Mouse (Mus musculus) cerebellum, postnatal 4 days (tissue): ENCODE data around the gene Upf1.

ENCODE experiments used
- DNase-seq, 2 experiments: peaks; one replicate each; pipeline ENCODE4 v3.0.0; 2022; ENCODE audit warnings: low spot score in 2 of 2, mixed read lengths in 1 of 2

Gene Upf1

GRCm38 (mm10) chr8:70359411-70359810 lies 6.3 kb upstream of the Upf1 start:
- DNase-seq, result no peak

- DNase-seq, result no peak
Measured at GRCm38 (mm10) chr8:70356111-70356510, 3.0 kb upstream of the Upf1 start.

DNA sequence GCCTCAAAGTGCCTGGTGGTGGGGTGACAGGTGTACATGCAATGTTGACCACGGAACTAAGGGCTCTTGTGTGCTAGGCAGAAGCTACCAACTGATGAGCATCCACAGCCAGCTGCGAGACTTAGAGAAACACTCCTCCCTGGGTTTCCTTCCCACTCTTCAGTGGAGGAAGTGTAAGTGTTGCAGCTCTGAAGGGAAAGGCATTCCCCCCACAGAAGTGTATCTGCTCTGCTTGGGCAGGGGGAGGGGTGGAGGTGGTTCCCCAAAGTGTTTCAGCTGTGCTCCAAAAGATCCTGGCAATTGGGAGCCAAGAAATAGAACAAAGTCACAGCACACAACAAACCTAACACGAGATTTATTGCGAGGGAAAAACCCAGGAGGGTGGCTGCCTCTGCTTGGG lies 926 bp upstream of the Upf1 start:
- no peak for DNase-seq

DNA sequence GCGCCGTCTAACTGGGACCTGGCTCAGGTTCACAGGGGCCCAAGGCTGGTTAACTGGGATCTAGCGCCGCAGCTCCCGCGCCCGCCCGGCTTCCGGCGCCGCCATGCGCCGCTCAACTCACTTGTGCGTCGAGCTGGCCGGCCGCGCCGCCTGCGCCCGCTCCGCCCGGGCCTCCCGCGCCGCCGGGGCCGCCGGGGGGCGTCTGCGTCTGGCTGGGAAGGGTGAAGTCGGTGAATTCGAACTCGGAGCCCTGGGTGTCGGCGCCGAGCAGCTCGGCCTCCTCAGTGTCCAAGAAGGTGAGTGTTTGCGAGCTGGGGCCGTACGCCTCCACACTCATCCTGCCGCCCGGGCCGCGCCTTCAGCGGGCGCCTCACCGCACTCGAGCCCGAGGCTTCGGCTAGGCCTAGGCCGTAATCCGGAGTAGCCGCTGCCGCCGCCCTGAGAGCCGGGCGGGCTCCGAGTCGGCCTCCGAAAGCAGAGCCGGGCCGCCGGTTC lies 374 bp downstream of the Upf1 start:
- DNase-seq, result no peak

DNA sequence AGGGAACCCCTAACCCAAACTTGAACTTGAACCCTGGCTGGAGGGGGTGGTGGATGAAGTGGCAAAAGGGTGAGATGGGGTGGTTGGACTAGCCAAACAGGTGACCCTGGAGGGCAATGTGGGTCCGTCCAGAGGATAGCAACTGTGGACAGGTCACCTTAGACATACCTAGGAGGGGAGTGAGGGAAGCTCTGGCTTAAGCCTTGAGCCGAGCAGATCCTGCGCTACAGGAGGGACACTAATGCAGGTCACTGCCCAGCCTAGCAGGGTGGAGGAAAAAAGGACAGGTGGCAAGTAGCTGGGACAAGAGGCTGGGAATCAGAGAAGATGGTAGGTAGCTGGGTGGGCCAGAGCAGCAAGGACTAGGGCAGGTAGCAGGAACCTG lies 1.1 kb downstream of the Upf1 start:
- no peak for DNase-seq

DNA sequence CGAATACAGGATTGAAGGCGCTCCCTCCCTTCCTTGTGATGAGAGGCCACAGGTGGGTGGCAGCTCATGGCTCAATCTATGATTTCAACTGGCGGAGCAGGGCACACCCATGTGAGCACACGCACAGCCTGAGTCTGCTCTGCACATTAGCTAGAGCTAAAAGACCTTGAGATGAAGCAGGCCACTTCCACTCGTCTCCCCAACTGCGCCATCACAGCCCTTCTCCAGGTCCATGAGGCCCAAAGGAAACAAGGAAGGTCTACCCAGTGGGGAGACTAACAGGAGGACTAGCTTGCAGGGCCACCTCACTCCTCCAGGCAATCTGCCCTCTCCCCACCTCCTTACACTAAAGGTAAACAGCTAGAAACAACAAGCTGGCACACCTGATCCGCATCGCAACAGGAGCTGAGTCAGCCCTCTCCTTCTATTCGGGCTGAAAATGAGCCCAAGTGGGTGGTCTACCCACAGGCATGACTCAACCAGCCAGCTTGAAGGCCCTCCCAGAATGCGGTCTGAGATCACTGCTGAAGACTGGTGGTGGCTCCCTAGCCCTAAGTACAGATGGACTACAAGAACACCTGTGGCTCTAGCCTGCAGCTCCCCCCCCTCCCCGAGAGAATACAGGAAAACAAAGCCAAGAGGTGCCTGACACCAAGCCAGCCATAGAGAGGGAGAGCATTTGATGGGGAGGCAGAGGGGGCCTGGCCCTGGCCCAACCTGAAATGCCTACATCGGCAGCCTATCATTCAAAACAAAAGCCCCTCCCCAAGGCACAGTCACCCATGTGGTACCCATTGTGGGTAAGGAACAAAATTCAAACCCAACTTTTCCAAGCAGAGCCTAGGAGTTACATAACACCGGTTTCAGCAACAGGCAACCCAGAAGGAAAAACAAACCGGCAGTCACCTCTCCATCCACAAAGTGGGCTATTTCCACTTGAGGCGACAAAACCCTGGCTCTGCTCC lies 1.8 kb downstream of the Upf1 start:
- DNase-seq, result no peak

GRCm38 (mm10) chr8:70347860-70348420 lies 5.1 kb downstream of the Upf1 start:
- no peak for DNase-seq

- no peak for DNase-seq
Measured at GRCm38 (mm10) chr8:70347443-70347842, 5.6 kb downstream of the Upf1 start.

- no peak for DNase-seq
Measured at GRCm38 (mm10) chr8:70344279-70344678, 8.8 kb downstream of the Upf1 start.

GRCm38 (mm10) chr8:70343696-70344095 lies 9.4 kb downstream of the Upf1 start:
- peak in 1 of 2 experiments; percentile 55 for DNase-seq

DNA sequence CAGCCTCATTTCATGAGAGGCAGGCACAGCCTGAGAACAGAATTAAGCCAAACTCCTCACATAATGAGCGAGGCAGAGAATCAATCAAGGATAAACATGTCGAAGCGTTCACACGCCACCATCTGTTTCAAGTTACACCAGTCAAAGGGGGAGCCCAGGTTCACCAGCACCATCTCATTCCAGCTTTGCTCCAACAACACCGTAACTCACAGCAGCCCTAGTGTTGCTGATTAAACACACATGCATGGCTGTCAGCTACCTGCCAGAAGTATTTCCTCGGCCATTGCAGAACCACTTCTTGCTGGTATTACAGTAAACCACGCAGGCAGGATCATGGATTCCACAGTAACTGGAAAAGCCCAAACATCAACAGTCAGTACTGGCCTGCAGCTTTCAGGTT lies 10.0 kb downstream of the Upf1 start:
- no peak for DNase-seq

GRCm38 (mm10) chr8:70342007-70342406 lies 11.1 kb downstream of the Upf1 start:
- DNase-seq, result no peak

GRCm38 (mm10) chr8:70340659-70341058 lies 12.4 kb downstream of the Upf1 start:
- DNase-seq, result no peak

DNA sequence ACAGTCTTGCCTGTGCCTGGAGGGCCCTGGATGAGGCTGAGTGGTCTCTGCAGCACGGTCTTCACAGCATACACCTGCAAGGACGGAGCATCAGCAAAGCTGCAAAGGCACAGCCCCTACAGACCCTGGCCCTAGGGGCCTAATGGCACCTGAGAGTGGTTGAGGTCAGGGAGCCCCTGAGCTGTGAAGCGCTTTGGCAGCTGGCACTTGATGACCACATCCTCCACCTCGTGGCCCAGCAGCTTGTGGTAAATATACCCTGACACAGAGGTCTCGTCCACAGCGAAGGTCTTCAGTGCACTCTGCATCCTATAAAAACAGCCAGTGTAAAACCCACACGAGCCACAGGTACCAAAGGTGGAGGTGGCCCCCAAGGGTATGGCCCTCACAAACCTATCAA lies 14.1 kb downstream of the Upf1 start:
- no peak for DNase-seq

DNA sequence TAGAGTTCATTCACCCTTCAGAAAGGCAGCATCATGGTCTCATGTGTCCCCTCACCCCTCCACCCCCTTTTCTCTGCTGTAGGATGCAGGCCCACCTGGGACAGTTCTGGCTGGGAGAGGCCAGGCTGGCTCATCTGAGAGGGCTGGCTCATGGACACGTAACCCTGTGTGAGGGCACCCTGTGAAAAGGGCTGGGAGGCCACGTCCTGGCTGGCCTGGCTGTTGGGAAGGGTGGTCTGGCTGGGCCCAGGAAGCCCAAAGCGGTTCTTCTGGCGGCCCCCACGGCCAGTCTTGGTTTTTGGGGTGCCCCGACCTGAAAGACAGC lies 20.2 kb downstream of the Upf1 start:
- DNase-seq, result no peak

- peak; percentile 75 to 86 for DNase-seq
Measured at GRCm38 (mm10) chr8:70332070-70332877, 20.8 kb downstream of the Upf1 start.

GRCm38 (mm10) chr8:70331526-70331925 lies 21.6 kb downstream of the Upf1 start:
- no peak for DNase-seq

- DNase-seq, result peak; percentile 42 to 76
Measured at GRCm38 (mm10) chr8:70330741-70331364, 22.2 kb downstream of the Upf1 start.

- DNase-seq, result no peak
Measured at GRCm38 (mm10) chr8:70329835-70330740, 23.0 kb downstream of the Upf1 start.

DNA sequence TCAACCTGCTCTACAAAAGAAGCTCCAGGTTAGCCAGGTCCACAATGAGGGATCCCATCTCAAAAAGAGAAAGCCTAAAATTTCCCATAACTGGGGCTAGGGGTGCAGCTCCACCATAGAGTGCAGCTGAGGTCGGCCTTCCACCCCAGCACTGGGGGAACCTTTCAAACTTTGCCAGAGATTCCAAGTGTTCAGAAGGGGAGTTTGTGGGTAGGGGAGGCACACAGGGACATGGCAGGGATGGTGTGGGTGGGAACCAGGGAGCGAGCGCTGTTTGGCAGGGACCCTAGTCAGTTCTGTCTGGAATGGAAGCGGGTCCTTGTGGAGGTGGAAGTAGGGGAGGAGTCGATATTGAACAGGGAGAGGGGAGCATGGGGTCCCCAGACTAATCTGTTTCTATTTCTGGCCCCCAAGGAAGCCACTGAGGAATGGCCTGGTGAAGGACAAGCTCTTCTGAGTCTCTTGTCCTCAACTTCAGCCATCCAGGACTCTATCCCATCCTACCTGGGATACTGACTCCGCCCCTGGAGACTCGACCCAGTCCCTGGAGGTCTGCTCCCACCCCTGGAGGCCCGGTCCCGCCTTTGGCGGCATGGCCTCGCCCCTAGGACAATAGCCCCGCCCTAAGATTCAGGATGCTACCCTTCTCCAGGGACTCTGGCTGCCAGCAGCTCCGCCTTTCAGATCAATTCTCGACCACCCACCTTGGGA lies 23.8 kb downstream of the Upf1 start, which contains the start of gene Gdf1:
Gdf1 (plus strand) TSS at position 694 of the 711 bp plus-strand sequence.
- no peak for DNase-seq
